11 mouse cellular contexts compared by ENCODE assay signal in the genomic region with DNA sequence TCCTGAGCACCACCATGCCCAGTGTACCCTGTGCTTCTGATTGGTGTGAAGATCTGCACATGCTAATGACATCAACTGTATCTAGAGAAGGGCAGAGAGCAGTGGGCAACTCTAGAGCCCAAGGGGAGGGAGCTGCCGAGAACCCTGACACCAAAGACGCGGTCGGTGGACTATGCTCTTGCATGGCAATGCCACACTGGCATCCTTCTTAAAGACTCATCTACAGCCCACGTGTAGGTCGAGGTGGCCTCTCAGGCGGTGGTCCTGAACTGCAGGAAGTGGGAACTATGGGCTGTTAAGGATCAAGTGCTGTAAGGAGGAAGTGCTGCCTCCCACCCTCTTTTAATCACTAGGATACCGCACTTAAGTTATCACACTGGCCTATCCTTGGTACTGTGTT.
"Had no signal": no experiment of that assay in that cellular context is flagged by ENCODE, and none has a peak within 500 bp of the region (broad histone marks: within the 10 kb centered on the region; RNA-seq: fewer than 3 reads in every experiment).

No protein-coding gene starts in this region.

- H3K9ac ChIP-seq: limb, embryonic 12.5 days; liver, embryonic 14.5 days; midbrain, embryonic 13.5 days; stomach, embryonic 15.5 days had no signal

- H3K4me1 ChIP-seq: midbrain, embryonic 13.5 days; stomach, embryonic 15.5 days had no signal

- H3K27ac ChIP-seq: left cerebral cortex, adult 2 months; limb, embryonic 12.5 days; liver, embryonic 14.5 days; midbrain, embryonic 13.5 days; stomach, embryonic 15.5 days had no signal

- H3K27me3 ChIP-seq: limb, embryonic 12.5 days; midbrain, embryonic 13.5 days; stomach, embryonic 15.5 days had no signal

- H3K4me2 ChIP-seq: limb, embryonic 12.5 days; midbrain, embryonic 13.5 days; stomach, embryonic 15.5 days had no signal

- H3K9me3 ChIP-seq: limb, embryonic 12.5 days; midbrain, embryonic 13.5 days; stomach, embryonic 15.5 days had no signal

- ATAC-seq: midbrain, embryonic 13.5 days had no signal

- DNase-seq: liver; lung, adult 2 months; lung, postnatal 36 days; right cerebral cortex, postnatal 14 days; thymus, adult 2 months; thymus, postnatal 25 days had no signal

- H3K4me3 ChIP-seq: left cerebral cortex, adult 2 months; limb, embryonic 12.5 days; midbrain, embryonic 13.5 days; stomach, embryonic 15.5 days had no signal
